Mouse (Mus musculus): Measurements from ENCODE around the gene Ugt1a2. TPM values are rescaled to one million over a fixed set of nuclear protein-coding genes. Genes with fewer than 3 reads are reported as not detected.

Gene Ugt1a2
- total RNA-seq, 2 experiments from 2014 or later: 1.1 TPM; not detected in 1

DNA sequence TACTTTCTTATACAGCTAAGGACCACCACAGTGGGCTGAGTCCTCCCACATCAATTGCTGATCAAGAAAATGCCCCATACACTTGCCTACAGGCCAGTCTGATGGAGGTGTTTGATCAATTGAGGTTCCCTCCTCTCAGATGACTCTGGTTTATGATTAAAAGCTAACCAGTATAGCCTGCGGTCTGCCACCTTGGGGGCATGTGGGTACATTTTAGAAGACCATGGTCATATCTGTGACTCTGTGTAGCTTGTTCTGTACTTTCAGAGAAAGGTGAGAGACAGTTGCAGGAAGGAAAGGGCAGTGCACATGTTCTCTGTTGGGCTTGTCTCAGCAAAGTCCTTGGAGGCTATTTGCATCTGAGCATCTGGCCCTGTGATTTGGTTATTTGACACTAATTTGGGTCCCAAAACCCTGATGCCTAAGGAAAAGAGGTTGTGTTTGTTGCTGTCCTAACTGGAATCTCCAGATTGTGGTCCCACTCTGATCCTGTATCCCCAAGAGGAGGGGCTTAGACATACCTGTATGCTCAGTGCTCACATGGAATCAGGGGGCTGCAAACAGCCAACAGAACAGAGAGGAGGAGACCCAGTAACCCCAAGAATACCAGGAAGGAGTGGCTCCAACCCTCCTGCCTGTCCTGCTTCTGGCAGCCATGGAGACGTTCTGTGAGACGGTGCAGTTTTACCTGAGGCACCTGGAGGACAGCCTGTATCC lies 32.4 kb downstream of the Ugt1a2 start:
- ATAC-seq (replicated peaks; ENCODE audit: poor library complexity): no peak

DNA sequence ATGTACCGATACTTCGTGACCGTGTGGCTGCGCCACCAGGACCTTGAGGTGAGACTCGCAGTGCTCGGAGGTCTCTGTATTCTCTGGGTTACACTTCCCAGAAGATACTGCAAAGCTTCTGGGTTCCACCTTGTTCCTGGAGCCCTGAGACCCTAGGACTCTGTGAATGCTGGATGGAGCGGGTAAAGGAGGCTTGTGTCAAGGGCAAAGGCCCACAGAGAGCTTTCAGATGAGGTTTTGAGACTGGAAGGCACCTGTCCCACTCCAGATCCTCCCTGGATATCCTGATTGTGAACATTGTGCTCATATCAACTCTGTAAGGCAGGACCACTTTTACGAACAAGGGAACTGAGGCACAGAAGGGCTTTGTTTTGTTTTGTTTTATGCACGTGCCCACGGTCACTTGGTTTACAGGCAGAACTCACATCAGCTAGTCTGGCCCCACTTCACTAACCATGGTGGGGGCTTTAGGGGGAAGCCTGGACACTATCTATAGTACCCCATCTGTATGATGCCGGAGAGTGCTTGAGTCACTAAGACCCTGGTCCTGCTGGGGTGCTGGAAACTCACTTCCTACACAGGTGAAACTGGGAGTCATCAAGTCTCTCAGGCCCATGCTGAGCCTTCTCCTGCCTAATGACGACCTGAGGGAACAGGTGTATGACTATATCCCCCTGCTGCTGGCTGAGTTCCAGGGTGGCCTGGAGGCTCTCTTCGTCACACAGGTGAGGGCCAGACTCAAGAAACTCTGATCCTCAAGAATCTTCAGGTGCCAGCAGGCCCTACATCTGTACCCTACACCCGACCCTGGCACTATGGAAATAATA lies 33.2 kb downstream of the Ugt1a2 start:
- ATAC-seq (replicated peaks; ENCODE audit: poor library complexity): no peak

DNA sequence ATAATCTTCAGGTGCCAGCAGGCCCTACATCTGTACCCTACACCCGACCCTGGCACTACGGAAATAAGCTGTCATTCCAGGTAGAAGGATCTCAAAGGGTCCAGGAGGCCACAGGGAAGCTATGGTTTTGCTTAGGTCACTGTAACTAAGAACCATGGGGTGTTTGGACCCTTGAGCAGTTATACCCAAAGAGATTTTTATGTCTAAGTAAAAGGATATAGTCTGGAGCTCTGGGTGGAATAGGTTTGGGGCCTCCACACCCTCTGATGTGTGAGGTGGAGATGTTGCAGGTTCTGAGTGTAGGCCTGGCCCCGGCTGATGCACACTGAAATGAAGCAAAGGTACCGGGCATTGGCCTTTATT lies 33.8 kb downstream of the Ugt1a2 start:
- no peak for ATAC-seq (replicated peaks; ENCODE audit: poor library complexity)

DNA sequence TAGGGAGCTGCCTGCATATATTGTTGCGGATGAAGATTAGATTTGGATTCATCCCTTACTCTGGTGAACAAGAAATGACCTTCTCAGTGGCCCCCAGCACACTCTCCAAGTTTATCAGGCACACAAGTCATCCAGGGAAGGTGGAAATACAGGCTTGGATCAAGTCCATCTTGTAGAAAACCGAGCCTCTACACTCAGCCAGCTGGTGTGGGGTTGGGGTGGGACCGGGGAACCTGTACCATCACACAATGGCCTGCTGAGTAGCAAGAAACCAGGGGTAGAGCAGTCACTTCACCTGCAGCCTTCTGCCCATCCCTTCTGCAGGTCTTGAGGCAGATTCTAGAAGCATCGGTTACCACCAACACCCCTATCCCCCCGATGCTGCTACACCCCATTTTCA lies 34.2 kb downstream of the Ugt1a2 start:
- ATAC-seq (replicated peaks; ENCODE audit: poor library complexity): no peak

DNA sequence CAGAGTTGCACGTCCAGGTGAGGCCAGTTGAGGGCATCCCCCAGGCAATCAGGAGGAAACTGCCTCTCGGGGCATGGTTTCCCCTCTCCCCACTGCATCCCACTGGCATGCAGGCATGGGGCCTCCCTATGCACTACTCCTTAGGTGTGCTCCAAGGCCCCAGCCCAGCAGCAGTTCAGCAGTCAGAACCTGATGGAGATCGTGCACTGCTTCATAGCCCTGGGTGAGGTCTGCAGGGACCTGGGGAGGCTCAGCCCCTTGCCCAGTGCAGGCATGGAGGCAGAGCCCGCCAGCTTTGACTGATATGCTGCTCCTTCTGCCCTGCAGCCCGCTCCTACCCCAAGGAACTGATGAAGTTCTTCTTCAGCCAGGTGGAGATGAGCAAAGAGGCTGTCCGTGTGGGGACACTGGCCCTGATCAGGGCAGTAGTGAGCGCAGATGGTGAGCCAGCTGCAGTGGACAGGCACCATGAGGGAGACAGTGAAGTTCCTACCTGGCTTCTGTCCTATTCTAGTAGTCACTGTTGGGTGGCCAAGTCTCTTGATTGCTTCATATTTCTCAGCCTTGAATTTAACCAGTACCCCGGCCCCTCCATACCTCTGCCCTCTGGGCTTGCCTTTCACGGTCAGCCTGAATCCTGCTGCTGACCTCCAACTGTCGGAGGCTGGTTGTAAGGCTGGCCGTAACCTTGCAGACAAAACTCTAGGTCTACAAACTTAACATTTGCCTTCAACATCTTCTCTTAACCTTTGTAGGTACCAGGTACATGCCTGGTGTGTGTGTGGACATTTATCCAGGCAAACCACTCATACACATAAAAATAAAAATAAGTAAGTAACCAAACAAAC lies 34.9 kb downstream of the Ugt1a2 start:
- no peak for ATAC-seq (replicated peaks; ENCODE audit: poor library complexity)

DNA sequence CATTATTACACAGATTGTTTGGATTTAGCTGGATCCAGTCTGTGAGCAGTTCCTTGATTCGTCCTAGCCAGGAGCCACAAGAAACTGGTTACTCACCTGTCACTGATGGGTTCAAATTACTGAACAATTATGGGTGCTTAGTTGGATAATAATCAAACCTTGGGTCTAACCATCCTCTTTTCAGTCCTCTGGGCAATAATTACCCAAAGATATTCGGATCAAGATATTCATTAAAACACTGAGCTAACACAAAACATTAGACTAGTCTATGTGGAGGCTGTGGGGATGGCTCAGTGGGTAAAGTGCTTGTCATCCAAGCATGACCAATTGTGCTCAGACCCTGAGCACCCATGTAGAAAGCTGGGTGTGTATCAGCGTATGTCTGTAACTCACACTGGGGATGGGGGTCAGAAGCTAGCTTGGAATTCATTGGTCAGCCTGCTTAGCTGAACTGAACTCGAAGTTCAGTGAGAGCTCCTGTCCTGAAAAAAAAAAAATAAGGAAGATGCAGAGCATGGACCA lies 35.6 kb downstream of the Ugt1a2 start:
- no peak for ATAC-seq (replicated peaks; ENCODE audit: poor library complexity)

DNA sequence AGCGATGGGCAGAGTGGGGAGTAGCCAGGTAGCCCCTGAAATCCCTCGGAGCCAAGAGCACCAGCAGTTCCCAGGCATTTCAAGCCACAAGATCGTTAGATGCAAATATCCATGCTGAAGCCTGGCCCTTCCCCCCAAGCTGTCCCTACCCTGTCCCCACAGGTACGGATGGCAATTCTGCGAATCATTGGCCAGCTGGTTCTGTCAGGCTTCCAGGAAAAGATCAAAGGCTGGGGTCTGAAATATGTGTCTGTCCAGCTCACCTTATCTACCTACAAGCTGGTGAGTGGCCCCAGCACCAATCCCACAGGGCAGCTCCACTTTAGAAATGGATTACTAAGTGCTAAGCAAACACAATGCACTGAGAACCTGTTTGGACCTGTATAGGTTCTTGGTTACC lies 36.9 kb downstream of the Ugt1a2 start:
- no peak for ATAC-seq (replicated peaks; ENCODE audit: poor library complexity)

DNA sequence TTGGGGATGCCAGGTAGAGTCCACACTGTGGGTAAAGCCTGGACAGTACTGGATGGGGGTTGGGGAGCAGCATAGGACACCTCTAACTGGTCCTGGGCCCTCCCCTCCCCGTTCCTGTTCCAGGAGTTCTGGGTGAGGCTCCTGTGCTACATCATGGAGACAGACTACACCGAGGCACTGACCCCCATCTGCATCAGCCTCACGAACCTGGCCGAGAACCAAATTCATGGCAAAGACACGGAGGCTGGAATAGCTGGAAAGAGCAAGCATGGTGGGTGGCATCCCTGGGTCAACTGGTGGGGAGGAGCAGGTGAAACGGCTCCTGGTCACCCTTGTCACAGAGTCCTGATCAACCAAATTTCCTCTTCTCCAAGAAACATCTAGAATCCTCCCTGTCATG lies 38.4 kb downstream of the Ugt1a2 start:
- ATAC-seq (replicated peaks; ENCODE audit: poor library complexity): no peak

DNA sequence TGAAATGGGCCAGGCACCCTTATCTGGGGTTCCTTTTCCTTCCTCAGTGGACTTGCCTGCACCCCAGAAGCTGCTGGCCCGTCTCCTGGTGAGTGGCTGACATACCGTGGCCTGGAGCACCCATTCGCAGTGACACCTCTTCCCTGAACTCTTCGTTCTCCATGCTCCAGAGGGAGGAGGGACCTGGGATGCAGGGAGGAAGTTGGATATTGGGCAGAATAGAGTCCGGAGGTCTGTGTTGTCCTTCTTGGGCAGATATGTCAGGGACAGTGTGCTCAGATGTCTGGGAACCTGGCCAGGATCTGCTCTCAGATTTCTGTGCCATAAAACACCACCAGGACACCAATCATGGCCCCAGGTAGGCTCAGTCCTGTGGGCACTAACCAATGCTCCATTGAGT lies 39.7 kb downstream of the Ugt1a2 start:
- no peak for ATAC-seq (replicated peaks; ENCODE audit: poor library complexity)

DNA sequence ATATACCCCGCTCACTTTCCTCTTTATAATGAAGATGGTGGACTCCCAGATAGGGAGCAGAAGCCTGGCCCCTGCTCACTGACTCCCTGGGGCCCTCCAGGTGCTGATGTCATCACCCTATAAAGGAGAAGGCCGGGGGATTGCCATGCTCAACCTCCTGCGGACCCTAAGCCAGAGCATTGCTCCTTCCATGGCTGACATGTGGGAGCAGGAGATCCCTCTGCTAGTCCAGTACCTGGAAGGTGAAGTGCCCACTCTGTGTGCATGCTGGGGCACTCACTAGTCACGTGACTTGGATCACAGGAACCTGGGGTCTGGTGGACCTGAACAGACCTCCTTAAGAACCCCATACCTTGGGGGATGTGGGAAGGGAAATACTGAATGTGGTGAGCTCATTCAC lies 40.2 kb downstream of the Ugt1a2 start:
- ATAC-seq (replicated peaks; ENCODE audit: poor library complexity): no peak

DNA sequence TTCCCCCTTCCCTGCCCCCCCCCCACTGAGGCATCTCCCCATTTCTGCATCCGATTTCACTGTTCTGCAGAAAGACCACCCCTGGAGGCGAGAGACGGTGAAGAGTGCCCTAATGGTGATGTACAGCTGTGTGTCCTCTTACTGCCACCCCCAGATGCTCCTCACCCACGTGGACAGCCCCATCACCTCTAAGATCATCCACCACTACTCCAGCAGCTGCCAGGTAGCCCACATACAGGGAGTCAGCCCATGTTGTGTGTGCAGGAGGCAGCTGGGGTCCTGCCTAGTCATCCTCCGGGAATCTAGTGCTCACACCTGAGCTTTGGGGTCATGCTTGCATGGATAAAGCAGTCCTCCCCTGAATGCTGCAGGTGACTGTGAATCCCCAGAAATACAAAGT lies 43.5 kb downstream of the Ugt1a2 start:
- no peak for ATAC-seq (replicated peaks; ENCODE audit: poor library complexity)

DNA sequence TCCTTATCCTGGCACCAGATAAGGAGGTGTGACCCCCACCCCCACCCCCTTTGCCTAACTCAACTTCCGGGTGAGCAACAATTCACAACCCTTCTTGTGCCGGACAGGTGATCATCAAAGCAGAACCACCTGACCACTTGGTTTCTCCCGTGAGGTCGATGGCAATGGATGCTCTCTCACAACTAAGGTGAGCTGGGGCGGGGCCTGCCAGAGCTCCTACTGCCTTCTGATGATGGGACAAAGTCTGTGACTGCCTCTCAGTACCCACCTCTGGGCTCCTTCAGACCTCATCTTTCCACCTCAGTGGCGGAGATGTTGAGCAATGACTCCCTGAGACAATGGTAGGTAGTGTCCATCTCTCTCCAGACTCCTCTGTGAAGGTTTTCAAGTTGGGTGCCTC lies 45.5 kb downstream of the Ugt1a2 start:
- no peak for ATAC-seq (replicated peaks; ENCODE audit: poor library complexity)

DNA sequence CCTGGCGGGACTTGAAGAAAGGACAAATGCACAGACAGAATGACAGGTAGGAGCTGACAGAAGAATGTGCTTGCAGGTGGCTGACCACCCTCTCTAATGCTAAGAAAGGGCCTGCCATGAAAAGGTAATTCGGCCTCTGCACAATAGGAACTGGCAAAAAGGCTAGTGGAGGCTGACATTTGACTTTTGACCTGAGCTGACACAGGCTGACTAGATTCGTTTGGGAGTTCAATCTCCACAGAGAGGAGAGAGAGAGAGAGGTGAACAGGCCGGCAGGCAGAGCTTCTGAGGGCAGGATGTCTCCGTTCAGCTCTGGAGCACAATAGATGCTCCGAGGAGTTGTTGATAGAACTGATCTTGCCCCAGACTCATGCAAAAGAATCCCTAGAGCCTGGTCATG lies 46.0 kb downstream of the Ugt1a2 start:
- ATAC-seq (replicated peaks; ENCODE audit: poor library complexity): no peak

DNA sequence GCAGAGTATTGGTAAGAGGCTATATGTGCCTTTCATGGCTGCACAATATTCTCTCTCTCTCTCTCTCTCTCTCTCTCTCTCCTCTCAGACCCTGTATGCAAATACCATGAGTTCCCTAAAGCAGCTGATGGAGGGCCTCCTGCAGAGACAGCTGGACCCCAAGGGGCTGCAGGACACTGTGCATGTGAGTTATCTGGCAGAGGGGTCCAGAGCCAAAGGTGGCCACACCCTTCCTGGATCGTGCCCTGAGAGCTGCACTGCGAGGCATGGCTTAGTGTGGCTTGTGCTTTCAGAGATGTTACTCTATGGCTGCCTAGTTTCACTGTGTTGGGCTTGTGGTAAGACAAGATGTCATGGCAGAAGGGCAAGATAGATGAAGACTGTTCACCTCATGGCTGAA lies 47.3 kb downstream of the Ugt1a2 start:
- ATAC-seq (replicated peaks; ENCODE audit: poor library complexity): no peak

DNA sequence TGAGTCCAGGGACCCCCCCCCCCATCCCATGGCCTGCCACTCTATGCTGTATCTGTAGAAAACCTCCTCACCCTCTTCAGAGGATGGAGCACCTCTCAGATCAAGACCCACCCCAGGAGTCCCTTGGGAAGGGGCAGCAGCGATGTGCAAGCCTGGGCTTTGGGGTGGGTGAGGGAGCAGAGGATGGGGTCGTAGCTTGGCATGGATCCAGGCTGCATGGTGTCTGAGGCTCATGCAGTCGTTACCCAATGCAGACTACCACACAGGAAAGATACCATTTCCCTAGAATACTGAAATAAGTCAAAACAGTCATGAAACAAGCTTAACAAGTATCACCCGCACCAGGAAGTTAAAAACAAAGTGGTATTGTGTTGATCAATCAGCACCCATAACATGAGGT lies 48.3 kb downstream of the Ugt1a2 start:
- ATAC-seq (replicated peaks; ENCODE audit: poor library complexity): peak; percentile 26

DNA sequence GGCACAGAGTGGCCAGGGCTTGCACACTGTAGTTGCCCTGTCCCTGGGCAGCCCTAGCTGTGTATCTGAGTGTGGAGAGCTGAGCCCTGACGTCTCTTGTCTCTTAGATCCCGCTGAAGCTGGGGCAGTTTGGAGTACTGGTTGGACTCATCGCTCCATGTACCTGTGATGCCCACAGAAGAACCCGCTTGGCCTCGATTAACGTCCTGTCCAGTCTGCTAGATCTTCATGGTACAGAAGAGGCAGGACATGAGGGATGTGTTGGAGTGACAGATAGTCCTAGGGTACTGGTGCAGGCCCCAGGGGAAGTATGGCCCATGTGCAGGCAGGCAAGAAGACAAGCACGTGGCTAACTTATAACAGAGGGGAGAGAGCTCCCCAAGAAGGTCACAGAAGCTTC lies 49.2 kb downstream of the Ugt1a2 start:
- no peak for ATAC-seq (replicated peaks; ENCODE audit: poor library complexity)

DNA sequence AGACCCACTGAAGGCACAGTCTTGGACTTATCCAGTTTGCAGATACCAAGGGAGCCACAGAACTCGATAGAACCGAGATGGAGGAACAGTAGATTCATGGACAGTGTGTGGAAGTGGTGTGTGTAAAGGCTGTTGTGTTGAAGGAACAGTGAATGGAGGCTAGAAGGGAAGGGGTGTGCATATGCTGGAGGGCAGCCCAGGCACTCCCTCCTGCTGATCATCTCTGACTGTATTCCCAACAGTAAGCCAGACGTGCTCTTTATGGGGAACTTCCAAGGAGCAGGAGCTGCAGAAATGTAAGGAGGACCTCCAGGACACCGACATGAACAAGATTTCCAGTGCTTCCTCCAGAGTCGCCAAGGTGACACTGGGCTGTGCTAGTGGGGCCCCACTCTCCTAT lies 49.6 kb downstream of the Ugt1a2 start:
- no peak for ATAC-seq (replicated peaks; ENCODE audit: poor library complexity)

DNA sequence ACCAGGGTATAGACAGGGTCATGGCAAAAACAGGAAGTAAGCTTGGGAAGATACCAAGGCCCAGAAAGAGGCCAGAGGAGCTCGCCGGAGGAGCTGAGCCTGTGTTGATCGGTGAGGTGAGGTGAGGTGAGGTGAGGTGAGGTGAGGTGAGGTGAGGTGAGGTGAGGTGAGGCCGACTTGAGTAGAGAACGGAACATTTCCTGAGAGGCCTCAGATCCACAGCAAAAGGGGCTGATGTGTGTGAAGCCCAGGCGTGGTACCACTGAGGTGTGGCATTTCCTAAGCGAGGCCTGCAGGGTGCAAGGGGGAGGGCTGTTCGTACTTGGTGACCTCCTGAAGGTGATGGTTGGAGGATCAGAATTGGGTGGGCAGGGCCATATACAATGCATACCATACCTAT lies 52.7 kb downstream of the Ugt1a2 start:
- ATAC-seq (replicated peaks; ENCODE audit: poor library complexity): peak; percentile 4; the same call in 1 of the 2 replicates

DNA sequence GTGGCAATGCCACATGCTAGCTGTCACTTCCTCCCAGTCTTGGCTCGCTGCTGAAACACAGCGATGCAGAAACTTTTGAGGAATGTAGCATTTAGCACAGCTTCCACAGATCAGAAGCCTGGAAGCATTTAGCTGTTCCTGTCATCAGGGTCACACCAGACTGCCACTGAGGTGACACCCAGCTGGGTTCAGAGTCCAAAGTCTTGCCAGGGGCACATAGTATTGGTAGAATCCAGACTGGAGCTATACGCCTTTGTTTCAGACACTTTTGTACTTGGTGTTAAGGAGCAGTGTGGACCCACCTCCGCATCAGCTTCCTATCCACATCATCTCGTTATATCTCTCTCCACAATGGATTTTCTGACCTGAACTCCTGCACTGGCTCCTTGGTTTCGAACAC lies 53.1 kb downstream of the Ugt1a2 start:
- peak; percentile 3; the same call in 1 of the 2 replicates for ATAC-seq (replicated peaks; ENCODE audit: poor library complexity)

DNA sequence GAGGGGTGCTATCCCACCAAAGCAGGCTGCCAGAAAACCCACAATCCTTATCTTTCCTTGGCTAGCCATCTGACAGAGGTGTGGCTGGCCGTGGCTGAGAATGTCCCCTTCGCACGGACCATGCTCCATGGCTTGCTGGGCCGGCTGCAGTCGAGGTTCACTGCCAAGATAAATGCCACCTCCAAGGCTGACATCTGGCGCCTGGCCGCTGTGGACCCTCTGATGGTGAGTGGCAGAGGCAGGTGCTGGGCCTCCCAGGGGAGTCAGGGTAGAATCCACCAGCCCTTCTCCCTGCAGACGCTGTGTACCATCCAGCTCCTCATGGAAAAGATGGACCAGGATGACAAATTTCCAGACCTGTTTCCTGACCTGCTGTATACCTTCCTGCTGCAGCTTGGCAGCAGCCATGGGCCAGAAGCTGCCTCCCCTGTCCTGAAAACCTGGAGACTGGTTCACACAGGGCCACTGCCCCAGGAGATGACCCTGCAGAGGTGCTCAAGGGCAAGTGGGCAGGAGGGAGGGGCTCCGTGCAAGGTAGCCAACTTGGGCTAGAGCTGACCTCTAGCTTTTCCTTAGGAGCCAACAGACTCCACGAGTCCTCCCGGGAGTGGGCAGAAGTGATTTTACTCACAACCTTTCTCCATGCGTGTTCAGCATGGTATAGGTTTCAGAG lies 54.5 kb downstream of the Ugt1a2 start:
- no peak for ATAC-seq (replicated peaks; ENCODE audit: poor library complexity)

DNA sequence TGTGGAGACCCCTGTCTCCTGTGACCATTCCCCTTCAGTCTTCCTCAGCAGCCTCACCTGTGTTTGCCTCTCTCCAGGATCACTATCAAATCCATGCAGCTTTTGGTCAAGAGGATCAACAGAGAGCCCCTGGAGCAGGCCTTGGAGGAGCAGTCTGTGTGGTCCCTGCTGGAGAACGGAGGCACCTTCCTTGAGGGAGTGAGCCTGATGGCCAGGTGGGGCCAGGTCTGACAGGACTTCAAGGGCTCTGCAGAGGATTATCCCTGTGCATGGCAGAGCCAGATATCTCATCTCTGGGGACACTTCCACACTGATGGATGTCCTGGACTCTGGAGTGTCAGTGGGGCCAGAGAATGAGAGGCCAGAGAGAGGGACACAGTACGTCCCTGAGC lies 55.1 kb downstream of the Ugt1a2 start:
- ATAC-seq (replicated peaks; ENCODE audit: poor library complexity): no peak

Measured in megakaryocyte progenitor cell, adult 5-6 weeks (primary cell).